Mouse (Mus musculus) retina, postnatal 1 day (tissue): ENCODE results near the gene Gm20795.
"Not testable (repeated sequence)": the region's sequence is repeated elsewhere in the genome, so short reads cannot be mapped to it uniquely, and the experiment has no call there.

Experiments
- DNase-seq: peaks from one replicate; pipeline ENCODE4 v3.0.0-alpha.2; 2012

Gm20795 gene

DNA sequence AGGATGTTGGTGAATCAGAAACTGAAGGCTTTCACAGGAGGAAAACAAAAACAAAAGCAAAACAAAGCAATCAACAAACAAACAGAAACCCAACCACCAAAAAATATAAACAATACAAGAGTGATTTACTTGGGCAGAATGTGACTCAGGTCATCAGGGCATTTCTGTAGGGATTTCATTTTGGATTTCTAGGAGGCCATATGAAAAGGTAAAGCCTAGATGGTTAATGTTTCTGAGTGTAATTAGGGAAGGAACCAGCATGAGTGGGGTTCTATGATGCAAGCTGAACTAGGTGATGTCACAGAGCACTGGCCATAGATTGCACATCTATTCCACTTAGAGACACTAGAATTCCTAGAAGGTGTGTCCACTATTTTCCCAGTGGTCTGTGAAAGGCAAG, at the start of gene Gm20795:
Gene Gm20795 (plus strand): TSS at position 301 of the 400 bp plus-strand sequence.
- not testable (repeated sequence) for DNase-seq

DNA sequence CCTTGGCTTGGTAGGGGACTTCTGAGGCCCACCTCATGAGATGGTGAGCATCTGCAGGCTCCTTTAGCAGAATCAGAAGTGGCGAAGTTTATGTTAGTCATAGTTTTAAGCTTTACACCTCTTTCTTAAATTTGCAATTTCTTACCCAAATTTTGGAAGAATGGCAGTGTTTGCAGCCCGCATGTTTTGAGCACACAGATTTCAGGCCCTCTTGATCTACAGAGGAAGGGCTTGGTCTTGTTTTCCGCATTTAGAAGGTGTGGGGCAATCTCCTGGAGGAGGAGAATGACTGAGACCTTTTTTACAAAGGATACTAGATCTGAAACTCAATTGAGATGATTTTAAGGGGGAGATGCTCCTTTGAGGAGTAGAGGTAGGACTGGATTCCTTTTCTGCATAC, 29.0 kb upstream of the Gm20795 start, which contains the start of gene Gm21797:
Gene Gm21797 (minus strand): TSS at position 101 of the 400 bp plus-strand sequence.
- not testable (repeated sequence) for DNase-seq
